Mouse (Mus musculus) spleen, postnatal 0 days (tissue): ENCODE results near the gene Fadd. TPM values are rescaled to one million over a fixed set of nuclear protein-coding genes. Genes with fewer than 3 reads are reported as not detected.

Experiments
- polyA plus RNA-seq: library from polyadenylated mRNA; unstranded; fragments of >200 nt; fragmentation: Nextera tagmentation; extraction: Ambion mirVana; gene quantifications from 2 replicates; pipeline ENCODE4 v1.2.1, GENCODE M21; 2015

The Fadd gene
- 6.1 and 6.4 TPM in 2 replicates for polyA plus RNA-seq

GRCm38 (mm10) chr7:144582284-144582980 is at the start of gene Fadd:
Gene Fadd, minus strand, starts transcription at chr7:144582463.

GRCm38 (mm10) chr7:144553237-144554122 is 28.8 kb downstream of the Fadd start, which contains the start of gene Ppfia1:
Gene Ppfia1, minus strand, starts transcription at chr7:144553729.

Other genes starting within 250 kb of the Fadd start
- gene Cttn, start 111.5 kb downstream of the Fadd start, polyA plus RNA-seq = 37.8 and 37.9 TPM in 2 replicates
- gene Ppfia1, start 28.7 kb downstream of the Fadd start, polyA plus RNA-seq = 18.0 and 18.8 TPM in 2 replicates
- gene Ano1, start 169.5 kb upstream of the Fadd start, polyA plus RNA-seq = 5.0 and 5.5 TPM in 2 replicates